Comparison of ENCODE assay signal across 8 mouse cellular contexts in genomic region chr7:27837896-27838295, GRCm38 (mm10). TPM values are rescaled to one million over a fixed set of nuclear protein-coding genes. Genes with fewer than 3 reads are reported as not detected.
DNase-seq lines count a peak whose midpoint lies in the region; ATAC-seq and TF ChIP-seq lines count a peak whose summit lies in the region.

No protein-coding gene starts in this region.

- no peaks in the 10 kb centered on the region for H3K27me3 ChIP-seq in C2C12 (ENCODE audit: control insufficient read depth, insufficient read depth, insufficient read length)
- no peaks in the 10 kb centered on the region for H3K27me3 ChIP-seq in forebrain, embryonic 10.5 days (ENCODE audit: poor library complexity, severe bottlenecking)
- H3K27me3 ChIP-seq in limb, embryonic 14.5 days (ENCODE audit: control insufficient read depth, insufficient read depth, low read length) = no peaks in the 10 kb centered on the region
- H3K27me3 ChIP-seq in stomach, embryonic 14.5 days (ENCODE audit: control insufficient read depth, insufficient read depth, low read length) = no peaks in the 10 kb centered on the region

- peaks cover 9% of the 10 kb centered on the region for H3K79me2 ChIP-seq in C2C12 (ENCODE audit: control insufficient read depth, insufficient read depth)

- 0 out of 2 replicates have a peak, but pooled peaks cover 2% of the 10 kb centered on the region for H3K9me3 ChIP-seq in forebrain, embryonic 10.5 days
- no peaks in the 10 kb centered on the region for H3K9me3 ChIP-seq in limb, embryonic 14.5 days (ENCODE audit: control insufficient read depth, low read length)
- no peaks in the 10 kb centered on the region for H3K9me3 ChIP-seq in stomach, embryonic 14.5 days (ENCODE audit: control insufficient read depth, low read depth, low read length)

- peak overlapping the region; percentile 36 for H3K4me3 ChIP-seq in C2C12 (ENCODE audit: insufficient read depth, poor library complexity, severe bottlenecking)
- H3K4me3 ChIP-seq in forebrain, embryonic 10.5 days = peak overlapping the region; percentile 67
- peak overlapping the region; percentile 52 for H3K4me3 ChIP-seq in limb, embryonic 14.5 days (replicated peaks; ENCODE audit: low read length)
- H3K4me3 ChIP-seq in stomach, embryonic 14.5 days (ENCODE audit: low read depth, low read length) = peak overlapping the region; percentile 41

- peak overlapping the region; percentile 61 for H3K4me2 ChIP-seq in limb, embryonic 14.5 days (replicated peaks; ENCODE audit: low read depth, low read length, severe bottlenecking)
- H3K4me2 ChIP-seq in stomach, embryonic 14.5 days (replicated peaks; ENCODE audit: low read depth, low read length) = peak overlapping the region; percentile 66

- TF ChIP-seq CTCF in C2C12 (IDR thresholded peaks at IDR 0.05; ENCODE audit: control insufficient read depth, insufficient read depth, insufficient read length) = no peak

- no peaks in the 10 kb centered on the region for H3K79me3 ChIP-seq in C2C12 (ENCODE audit: low read depth)

- DNase-seq in embryo, embryonic 10 days (ENCODE audit: low spot score) = peak; percentile 40
- no peak for DNase-seq in embryo, embryonic 9.5 days (ENCODE audit: extremely low spot score)
- no peak for DNase-seq in forebrain, embryonic 10.5 days (ENCODE audit: extremely low spot score, low spot score)
- peak; percentile 26 for DNase-seq in limb, embryonic 14.5 days (ENCODE audit: low spot score)
- DNase-seq in gastrocnemius, postnatal 4 days (ENCODE audit: low spot score in 2 of 2) = no peak
- DNase-seq in ovary, postnatal 14 days (ENCODE audit: low spot score) = no peak

- 31% methylated on average over 6 of the region's 6 CpGs for WGBS in forebrain, embryonic 10.5 days
- WGBS in limb, embryonic 14.5 days = 28% methylated on average over 6 of the region's 6 CpGs
- WGBS in stomach, embryonic 14.5 days = 20% methylated on average over 6 of the region's 6 CpGs

- no peak overlapping the region for H3ac ChIP-seq in C2C12 (ENCODE audit: control insufficient read depth, insufficient read length, low read depth)

- no peak for TF ChIP-seq POLR2A in limb, embryonic 14.5 days (IDR thresholded peaks at IDR 0.05; ENCODE audit: borderline replicate concordance, extremely low read depth, insufficient read depth, insufficient read length)

- no peak; the same call in 1 of the 2 replicates for ATAC-seq in limb, embryonic 14.5 days (ENCODE audit: low FRiP score, low read depth)
- ATAC-seq in stomach, embryonic 14.5 days (ENCODE audit: insufficient number of reproducible peaks, insufficient read depth, low FRiP score, low read depth) = no peak

- H3K4me1 ChIP-seq in forebrain, embryonic 10.5 days = peaks cover 16% of the 10 kb centered on the region
- no peaks in the 10 kb centered on the region for H3K4me1 ChIP-seq in limb, embryonic 14.5 days (ENCODE audit: control insufficient read depth, insufficient read depth, low read length)
- H3K4me1 ChIP-seq in stomach, embryonic 14.5 days (ENCODE audit: control insufficient read depth, insufficient read depth, low read length) = peaks cover 3% of the 10 kb centered on the region; the same call in 1 of the 2 replicates

- H3K9ac ChIP-seq in limb, embryonic 14.5 days (ENCODE audit: low read depth, low read length, severe bottlenecking) = peak overlapping the region; percentile 66
- peak overlapping the region; percentile 51 for H3K9ac ChIP-seq in stomach, embryonic 14.5 days (replicated peaks; ENCODE audit: low read depth, low read length)

- peak overlapping the region; percentile 83 for H3K27ac ChIP-seq in forebrain, embryonic 10.5 days
- H3K27ac ChIP-seq in limb, embryonic 14.5 days (replicated peaks; ENCODE audit: low read depth, low read length) = peak overlapping the region; percentile 80
- peak overlapping the region; percentile 62; the same call in 1 of the 2 replicates for H3K27ac ChIP-seq in stomach, embryonic 14.5 days (ENCODE audit: low read length)

- no peaks in the 10 kb centered on the region for H3K36me3 ChIP-seq in C2C12 (ENCODE audit: control insufficient read depth, insufficient read depth)
- H3K36me3 ChIP-seq in forebrain, embryonic 10.5 days (replicated peaks) = 0 out of 2 replicates have a peak, but pooled peaks cover 4% of the 10 kb centered on the region
- no peaks in the 10 kb centered on the region for H3K36me3 ChIP-seq in limb, embryonic 14.5 days (ENCODE audit: control insufficient read depth, insufficient read depth, low read length)
- H3K36me3 ChIP-seq in stomach, embryonic 14.5 days (ENCODE audit: control insufficient read depth, insufficient read depth, low read length) = no peaks in the 10 kb centered on the region

TF ChIP-seq in C2C12, 6 proteins besides CTCF, POLR2A, EP300 and RAD21:
- TF ChIP-seq MYOD1 (IDR thresholded peaks at IDR 0.05; ENCODE audit: control insufficient read depth, insufficient read length, low read depth) = no peak
- no peak for TF ChIP-seq MAX (IDR thresholded peaks at IDR 0.05)
- TF ChIP-seq CEBPB (IDR thresholded peaks at IDR 0.05; ENCODE audit: low read depth) = no peak
- TF ChIP-seq FOSL1 (IDR thresholded peaks at IDR 0.05; ENCODE audit: insufficient read depth, low read length, poor library complexity, severe bottlenecking) = no peak
- TF ChIP-seq MYOG (IDR thresholded peaks at IDR 0.05; ENCODE audit: control insufficient read depth, extremely low read depth, insufficient read length) = no peak
- no peak for TF ChIP-seq USF1 (IDR thresholded peaks at IDR 0.05; ENCODE audit: low read depth)

RNA-seq across cellular contexts. Expression of gene Zfp59, which starts 0.5 kb away (rescaled TPM):
- 0.85 TPM for polyA plus RNA-seq in C2C12 (2012; fragmentation: generic; extraction: Trizol)
- 9.7 and 11.6 TPM in 2 replicates for polyA plus RNA-seq in forebrain, embryonic 10.5 days (2016; fragmentation: Nextera tagmentation; extraction: Ambion mirVana)
- 3.2 and 4.4 TPM in 2 replicates for polyA plus RNA-seq in limb, embryonic 14.5 days (2012; rRNA removed)
- polyA plus RNA-seq in limb, embryonic 14.5 days (2014; fragmentation: Nextera tagmentation; extraction: Ambion mirVana) = 9.4 and 9.5 TPM in 2 replicates
- polyA plus RNA-seq in stomach, embryonic 14.5 days (2014; fragmentation: Nextera tagmentation; extraction: Ambion mirVana) = 9.5 and 9.6 TPM in 2 replicates
- total RNA-seq in gastrocnemius, postnatal 4 days (2021) = 1 to 10 TPM; 2.8 to 3.0 TPM

RNA-seq across cellular contexts. Expression of gene Zfp607a, which starts 19.4 kb away (rescaled TPM):
- polyA plus RNA-seq in C2C12 (2012; fragmentation: generic; extraction: Trizol) = 0.69 TPM
- polyA plus RNA-seq in forebrain, embryonic 10.5 days (2016; fragmentation: Nextera tagmentation; extraction: Ambion mirVana) = 4.7 and 5.0 TPM in 2 replicates
- 1.5 and 2.3 TPM in 2 replicates for polyA plus RNA-seq in limb, embryonic 14.5 days (2012; rRNA removed)
- polyA plus RNA-seq in limb, embryonic 14.5 days (2014; fragmentation: Nextera tagmentation; extraction: Ambion mirVana) = 3.1 and 3.2 TPM in 2 replicates
- polyA plus RNA-seq in stomach, embryonic 14.5 days (2014; fragmentation: Nextera tagmentation; extraction: Ambion mirVana) = 5.5 and 6.0 TPM in 2 replicates
- 1 to 10 TPM; 3.5 to 4.3 TPM for total RNA-seq in gastrocnemius, postnatal 4 days (2021)

RNA-seq across cellular contexts. Expression of gene Zfp626, which starts 30.9 kb away (rescaled TPM):
- 1.2 TPM for polyA plus RNA-seq in C2C12 (2012; fragmentation: generic; extraction: Trizol)
- polyA plus RNA-seq in forebrain, embryonic 10.5 days (2016; fragmentation: Nextera tagmentation; extraction: Ambion mirVana) = 1.9 and 2.2 TPM in 2 replicates
- 2.0 and 3.0 TPM in 2 replicates for polyA plus RNA-seq in limb, embryonic 14.5 days (2012; rRNA removed)
- polyA plus RNA-seq in limb, embryonic 14.5 days (2014; fragmentation: Nextera tagmentation; extraction: Ambion mirVana) = 2.2 TPM in 2 replicates
- polyA plus RNA-seq in stomach, embryonic 14.5 days (2014; fragmentation: Nextera tagmentation; extraction: Ambion mirVana) = 2.2 and 2.5 TPM in 2 replicates
- total RNA-seq in gastrocnemius, postnatal 4 days (2021) = 1 to 10 TPM; 4.6 to 6.2 TPM

Comparison
In these comparisons a context has a peak if more than half of its experiments do, and no peak if none do; other contexts are left out.
1. DNase-seq: peak in embryo, embryonic 10 days (single experiment) and limb, embryonic 14.5 days (single experiment); none in embryo, embryonic 9.5 days (single experiment), forebrain, embryonic 10.5 days (single experiment), gastrocnemius, postnatal 4 days (0 of 2) and ovary, postnatal 14 days (single experiment).
2. Peak in every context shown above with its lines, with median percentiles within 50 percentile points of each other: H3K4me3 ChIP-seq and H3K27ac ChIP-seq.